Mouse (Mus musculus): ENCODE measurements at regions not wholly inside any gene's neighbourhood (a gene's known extent, or its start where the extent isn't known, plus 50 kb on each side); places are given as distances from the start of the nearest gene placed in this dataset.
A peak's percentile ranks its signal among the peaks of the same experiment; 100 is the strongest.

DNA sequence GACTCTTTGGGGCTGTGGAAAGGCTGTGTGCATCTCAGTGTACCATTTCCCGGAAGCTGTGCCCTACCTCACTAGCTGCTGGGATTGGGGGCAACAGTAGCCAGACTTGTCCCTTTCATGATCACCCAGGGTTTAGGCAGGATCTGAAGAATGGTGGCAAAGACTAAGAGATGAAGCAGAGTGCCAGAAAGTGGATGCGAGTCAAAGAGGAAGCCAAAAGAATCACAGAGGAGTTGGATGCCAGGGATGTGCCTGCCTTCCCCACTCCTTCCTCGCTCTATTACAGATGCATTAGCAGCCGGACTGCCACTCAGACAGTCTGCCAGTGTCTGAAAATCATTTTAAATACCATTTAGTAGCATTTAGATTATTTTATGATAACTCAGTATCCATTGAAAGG, 271.5 kb upstream of the Slc24a2 start:
- DNase-seq = no peak

DNA sequence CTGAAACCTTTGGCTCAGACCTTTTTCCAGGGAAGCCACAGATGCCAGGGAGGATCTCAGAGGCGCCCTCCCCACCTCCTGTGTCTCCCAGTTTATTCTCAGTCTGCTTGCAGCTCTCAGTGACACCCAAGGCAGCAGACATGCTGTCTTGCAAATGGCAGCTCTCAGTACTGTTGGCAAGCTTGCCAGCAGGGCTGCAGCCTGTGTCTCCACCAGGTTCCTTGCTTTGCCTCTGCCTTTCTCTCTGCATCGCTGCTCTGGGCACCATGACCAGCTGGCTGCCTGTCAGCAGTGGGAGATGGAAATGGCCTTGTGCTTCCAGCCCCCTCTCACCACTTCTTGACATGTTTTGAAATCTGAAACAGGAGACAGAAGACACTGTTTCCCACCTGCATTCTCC, 270.2 kb upstream of the Slc24a2 start:
- no peak for DNase-seq

DNA sequence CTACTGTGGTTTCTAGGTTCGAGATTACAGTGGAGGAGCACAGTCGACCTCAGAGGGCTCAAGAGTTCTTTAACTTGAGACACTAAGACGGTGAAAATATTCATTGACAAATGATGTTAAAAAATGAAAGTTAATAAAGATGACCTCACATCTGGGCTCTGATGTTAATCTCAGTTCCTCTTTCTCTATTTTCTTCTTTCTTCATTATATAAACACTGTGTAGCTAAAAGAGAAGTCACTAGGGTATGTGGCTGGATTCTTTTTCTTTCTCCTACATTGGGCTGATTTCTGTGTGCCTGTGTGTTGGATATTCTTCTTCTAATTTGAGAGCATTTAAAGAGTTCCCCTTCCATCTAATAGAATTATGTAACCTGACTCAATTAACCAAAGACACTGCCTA, 257.5 kb upstream of the Slc24a2 start:
- DNase-seq = no peak

DNA sequence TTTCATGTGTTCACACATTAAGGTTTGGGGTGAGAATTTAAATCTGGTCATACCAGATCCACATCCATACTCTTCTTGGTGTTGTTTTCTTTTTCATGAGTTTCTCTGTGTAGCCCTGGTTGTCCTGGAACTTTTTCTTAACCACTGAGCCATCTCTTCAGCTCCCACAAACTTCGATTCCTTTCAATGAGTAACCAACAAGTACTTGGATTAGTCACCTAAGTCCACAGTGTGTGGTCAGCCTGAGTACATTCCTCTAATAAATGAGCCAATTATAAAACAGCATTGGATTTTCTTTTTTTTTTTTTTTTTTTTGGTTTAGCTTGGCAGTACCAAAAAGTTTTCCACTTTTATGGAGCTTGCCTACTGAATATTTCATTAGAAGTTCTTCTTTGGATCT, 245.3 kb upstream of the Slc24a2 start:
- no peak for DNase-seq

DNA sequence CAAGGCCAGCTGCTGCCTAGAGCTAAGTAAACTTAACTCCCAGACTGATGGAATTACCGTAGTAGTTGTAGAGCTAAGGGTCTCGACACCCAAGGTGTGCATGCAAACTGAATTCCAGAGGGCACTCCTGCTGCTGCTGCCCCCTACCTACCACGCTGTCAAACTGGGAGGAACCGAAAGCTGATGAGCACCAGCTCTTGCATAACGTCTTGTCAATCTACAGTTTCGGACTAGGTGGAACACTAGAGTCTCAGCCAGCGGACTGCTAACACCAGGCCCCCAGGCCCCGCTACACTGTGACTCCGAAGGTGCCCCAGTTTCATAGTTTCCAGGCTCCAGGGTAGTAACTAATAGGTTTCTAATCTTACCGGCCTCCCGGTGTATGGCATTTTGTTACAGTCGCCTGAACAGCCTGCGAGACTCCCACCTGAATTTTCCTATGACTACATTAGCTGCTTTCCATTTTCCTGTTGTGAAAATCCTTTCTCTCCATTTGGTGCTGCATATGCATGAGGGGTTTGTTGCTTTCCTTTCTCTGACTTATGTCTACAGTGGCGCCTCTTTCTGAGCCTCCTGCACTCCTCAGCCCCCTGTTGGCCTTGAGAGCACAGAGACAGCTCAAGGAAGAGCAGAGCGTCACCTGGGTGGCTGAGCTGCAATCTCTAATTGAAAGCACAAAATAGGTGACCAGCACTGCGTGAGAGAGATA, 243.2 kb upstream of the Slc24a2 start:
- DNase-seq = no peak

DNA sequence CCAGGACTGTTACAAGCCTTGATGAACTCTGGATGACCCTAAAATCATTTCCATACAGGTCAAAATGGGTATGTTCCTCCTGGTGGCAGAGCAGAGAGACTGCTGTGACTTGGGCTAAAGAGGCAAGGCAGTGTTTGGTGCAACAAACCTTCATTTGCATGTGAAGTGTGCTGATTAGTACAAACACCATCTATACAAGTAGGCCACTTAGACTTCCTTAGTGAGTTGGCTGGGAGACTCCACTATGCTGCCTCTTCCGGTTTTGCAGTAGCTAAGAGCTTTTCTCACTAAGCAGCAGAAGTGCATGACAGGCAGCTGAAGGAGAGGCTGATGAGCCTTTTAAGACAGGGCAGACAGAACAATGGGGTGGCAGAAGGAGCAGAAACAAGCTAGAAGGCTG, 242.5 kb upstream of the Slc24a2 start:
- no peak for DNase-seq

DNA sequence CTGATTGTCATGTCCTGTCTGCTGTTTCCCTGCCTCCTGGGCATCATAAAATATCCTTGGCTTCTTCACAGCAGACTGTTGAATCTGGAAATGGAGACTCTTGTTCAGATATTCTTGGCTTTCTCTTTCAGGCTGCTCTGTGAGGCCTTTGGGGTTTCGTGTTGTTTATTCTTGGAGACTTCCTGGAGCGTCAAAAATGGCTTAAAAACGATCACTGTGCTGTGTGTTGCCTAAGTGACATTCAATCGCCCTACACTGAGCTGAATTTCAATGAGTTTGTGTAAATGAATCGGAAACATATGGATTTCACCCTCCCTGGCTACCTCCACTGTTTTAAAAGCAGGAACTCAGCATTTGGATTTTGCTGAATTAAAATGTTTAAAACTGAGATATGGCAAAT, 241.1 kb upstream of the Slc24a2 start:
- DNase-seq = no peak

DNA sequence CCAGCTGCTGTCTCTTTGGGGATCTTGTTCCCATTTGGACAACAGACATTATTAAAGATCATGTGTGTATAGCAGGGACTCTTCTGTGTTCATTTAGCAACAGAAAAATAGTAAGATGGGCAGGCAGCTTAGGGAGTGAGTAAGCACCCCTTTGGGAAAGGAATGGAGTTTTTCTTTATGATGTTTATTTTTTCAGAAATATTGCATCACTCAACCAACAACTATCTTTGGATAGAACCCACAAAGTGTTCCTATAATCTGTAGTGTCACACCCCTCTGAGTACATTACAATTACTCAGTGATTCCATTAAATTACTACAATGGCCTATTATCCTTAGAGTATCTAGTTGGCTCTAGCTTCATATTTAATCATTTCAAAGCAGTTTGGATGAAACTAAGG, 237.3 kb upstream of the Slc24a2 start:
- DNase-seq = no peak

DNA sequence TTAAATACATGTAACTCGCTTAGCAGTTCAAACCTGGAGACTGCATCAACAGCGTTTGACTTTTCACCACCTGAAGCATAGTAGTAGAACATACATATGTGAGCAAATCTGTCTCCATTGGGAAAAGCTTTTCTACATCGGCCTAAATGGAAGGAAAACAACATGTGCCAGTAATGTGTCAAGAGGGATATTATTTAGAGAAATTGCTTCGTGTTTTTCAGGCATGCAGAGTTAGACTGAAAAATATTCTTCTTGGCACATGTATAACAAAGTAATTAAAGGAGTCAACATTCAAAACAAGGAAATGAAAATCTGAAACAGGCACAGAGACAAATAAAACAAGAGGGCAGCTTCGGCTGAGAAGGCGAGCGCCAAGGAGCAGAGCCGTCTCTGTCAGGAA, 236.7 kb upstream of the Slc24a2 start:
- DNase-seq = no peak

DNA sequence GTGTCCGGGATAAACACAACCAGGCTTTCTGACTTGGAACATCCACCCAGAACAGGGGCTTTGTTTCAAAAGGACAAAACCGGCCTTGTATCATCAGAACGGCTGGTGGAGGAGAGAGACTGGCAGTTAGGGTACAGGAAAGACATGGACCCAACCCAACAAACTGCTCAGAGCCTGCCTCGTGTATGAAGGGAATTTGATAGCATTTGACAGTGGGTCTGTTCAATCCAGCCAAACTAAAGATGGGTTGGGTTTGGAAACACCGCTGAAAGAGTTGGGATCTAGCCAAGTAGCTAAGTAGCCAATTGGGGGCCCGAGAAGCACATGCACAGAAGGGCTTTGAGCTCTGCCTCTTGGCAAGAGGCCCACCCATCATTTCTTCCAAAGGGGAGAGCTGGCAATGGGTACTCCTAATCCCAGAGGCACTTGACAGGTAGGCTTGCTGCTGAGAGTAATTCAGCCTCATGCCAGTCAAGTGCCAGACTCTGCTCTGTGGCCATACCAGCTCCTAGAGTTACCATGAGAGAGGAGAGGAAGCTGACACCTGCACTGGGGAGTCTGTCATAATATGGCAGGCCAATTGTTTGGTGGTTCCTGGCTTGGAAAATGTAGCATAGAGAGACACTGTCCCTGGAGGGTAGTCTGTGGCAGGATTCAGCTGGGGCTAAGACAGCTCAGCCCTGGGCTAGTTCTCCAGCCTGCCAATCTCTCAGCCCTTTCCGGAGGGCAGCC, 231.1 kb upstream of the Slc24a2 start:
- DNase-seq = peak; percentile 10 to 21

DNA sequence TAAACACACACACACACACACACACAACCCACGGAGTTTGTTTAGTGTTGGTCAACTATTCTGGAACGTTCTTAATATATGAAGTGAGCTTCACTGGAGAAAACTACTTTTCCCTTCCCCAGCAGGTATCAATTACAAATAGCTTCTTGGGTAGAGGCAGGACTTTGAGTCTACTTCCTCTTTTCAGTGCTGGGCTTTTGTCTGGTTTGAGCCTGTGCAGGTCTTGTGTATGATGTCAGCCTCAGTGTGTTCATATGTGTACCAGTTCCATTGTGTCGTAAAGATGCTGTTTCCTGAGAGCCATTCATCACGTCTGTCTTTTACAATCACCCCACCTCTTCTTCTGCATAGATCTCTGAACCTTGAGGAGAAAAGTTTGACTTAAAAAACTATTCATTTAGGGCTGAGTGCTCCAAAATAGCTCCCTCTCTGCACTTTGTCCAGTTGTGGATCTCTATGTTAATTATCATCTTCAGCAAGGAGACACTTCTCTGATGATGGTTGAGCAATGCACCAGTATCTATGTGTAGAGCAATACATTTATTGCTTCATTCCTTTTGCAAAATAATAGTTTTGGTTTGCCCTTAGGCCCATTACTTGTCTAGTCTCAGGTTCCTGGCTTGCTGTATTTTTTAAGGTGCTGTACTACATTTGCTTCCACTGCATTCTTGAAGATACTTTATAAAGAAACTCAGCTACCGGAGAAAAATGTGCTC, 225.7 kb upstream of the Slc24a2 start:
- DNase-seq = no peak

DNA sequence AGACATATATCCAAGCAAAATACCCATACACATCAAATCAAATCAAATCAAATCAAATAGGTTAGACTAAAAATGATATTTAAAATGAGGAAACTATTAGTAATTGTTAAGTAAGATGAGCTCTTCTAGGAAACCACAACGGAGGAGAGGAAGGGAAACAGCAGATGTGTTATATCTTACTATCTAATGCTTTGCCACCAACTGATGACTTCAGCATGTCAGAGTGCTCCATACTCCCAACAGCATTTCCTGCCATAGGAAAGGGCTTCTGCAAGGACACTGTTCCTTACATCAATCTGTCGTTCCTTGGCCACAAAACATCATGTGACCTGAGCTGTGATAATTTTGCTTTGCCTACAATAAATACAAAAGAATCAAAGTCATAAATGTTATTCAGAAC, 221.8 kb upstream of the Slc24a2 start:
- DNase-seq = no peak

DNA sequence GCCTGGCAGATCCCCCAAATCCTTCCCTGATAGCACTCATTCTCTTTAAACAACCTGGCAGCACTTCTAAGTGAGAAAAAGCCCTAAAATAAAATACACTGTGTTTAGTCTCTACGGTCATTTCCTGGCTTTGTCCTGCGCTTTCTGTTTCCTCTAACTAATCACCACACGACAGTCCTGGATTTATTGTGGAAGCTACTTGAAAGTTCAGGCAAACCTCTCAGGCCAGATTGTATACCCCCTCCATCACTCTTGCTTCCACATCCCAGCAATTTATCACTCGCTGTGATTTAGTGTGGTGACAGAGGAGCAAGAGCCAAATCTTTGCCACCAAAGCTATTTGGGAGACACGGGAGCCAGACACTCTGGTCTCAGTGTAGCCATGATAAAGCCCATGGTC, 221.0 kb upstream of the Slc24a2 start:
- no peak for DNase-seq

DNA sequence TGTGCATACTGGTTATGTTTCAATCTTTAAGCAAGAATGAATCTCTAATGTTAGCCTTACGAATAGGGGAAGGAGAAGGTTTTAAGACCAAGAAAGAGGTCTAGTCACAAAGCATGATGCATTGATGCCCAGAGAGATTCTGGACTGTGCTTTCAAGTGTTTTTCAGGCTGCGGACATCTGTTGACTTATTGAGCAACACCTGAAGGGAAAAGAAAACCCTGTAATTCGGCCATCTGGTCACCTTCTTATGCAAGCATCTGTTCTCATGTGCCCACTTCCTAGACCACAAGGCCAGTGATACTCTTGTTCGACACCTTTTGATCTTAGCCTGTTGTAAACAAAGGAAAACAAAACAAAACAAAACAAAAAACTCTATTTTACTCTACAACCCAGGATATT, 218.1 kb upstream of the Slc24a2 start:
- DNase-seq = peak in 1 of 2 experiments; percentile 4

DNA sequence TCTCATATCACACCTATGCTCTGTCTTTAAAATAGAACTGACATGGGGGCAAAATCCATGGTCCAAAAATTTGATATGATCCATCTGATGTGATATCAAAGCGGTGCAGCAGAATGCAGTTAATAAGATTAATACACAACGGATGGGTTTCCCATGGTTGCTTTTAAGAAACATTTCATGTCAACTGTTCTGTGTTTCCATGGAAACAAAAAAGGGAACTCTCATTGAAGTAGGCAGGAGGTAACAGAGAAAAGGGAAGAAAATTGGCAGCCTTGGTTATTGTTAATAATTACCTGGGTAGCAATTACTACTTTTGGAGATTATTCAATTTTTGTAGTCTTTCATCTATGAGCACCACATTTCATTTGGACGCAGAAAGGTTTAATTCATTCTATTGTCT, 216.6 kb upstream of the Slc24a2 start:
- DNase-seq = no peak

DNA sequence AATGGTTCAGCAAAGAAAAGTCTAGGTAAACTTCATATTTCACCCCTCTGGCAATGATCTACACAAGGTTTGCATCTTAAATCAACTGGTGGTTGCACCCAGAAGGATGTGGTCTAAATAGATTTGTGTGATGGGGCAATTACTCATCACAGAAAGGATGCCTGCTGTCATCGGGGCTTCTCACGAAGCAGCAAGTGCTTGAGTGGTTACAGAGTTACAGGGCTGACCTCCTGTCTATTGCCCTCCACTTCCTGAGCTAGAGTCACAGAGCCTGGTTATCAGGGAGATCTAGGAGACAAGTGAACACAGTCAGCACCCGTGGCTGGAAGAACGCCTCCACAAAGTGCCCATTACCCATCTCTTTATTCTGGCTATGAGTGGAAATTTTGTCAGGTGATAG, 203.9 kb upstream of the Slc24a2 start:
- no peak for DNase-seq

DNA sequence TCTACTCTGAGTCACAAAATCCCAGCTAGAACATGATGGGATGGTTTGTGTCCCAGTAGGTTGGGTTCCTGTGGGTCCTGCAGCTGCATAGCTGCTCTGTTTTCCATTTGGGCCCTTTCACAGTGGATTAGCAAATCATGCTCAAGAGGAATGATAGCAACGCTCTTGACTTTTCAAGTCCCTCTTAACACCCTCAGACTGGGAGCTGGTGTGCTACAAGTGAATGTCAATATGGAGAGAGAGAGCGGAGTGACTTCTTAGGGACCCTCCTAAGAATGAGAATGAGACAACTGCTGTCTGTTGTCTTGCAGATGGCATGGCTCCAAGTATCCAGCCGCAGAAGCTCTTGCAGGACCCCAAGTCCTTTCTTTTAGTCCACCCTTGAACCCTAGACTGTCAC, 198.1 kb upstream of the Slc24a2 start:
- no peak for DNase-seq

DNA sequence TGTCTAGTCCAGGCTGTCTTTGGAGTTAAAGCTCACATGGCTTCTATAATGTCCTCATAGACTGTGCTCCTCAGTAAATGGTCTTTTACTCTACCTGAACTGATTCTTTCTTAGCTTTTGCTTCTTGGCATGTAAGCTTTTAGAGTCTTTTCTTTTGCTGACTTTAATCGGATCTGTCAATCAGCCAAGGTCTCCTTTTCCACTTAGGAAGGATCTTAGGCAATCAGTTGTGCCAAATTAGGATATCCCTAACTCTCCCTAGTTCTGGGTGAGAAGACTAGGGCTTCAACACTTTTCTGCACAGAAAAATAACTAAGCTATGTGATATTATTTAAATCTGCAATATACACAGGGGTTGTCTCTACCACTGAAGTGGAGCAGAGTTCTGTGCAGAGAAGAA, 193.8 kb upstream of the Slc24a2 start:
- no peak for DNase-seq

DNA sequence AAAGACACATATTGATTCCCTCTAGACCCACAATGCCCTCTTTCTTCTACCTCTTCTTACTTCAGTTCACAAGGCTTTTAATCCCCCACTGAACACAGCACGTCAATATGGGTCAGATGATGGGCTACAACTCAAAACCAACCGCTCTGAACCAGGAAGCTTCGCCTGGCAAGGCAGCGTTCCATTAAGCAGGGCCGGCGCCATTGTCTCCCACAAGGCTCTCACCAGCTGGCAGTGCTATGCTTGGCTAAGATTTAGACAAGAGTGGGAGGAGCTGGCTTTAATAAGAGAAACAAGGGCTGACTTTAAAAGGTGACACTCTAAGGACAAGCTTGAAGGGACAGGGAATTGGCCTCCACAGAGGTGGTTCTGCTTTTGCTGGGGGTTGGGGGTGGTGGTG, 192.3 kb upstream of the Slc24a2 start:
- peak in 1 of 2 experiments; percentile 5 for DNase-seq

DNA sequence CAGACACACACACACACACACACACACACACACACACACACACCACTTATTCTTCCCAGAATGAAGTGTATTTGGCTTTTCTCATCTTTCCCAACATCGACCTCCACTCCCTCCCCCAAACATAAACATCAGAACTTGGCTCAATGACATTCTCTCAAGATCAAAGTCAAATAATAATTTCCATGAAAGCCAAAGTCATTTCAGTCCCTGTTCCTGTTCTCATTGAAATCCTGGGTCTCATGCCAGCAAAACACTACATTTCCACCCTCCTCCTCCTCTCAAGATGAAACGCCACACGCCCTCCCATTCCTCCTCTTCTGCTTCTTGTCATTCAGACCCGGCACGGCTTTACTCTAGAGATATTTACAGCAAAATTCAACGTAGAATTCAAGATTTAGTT, 173.1 kb upstream of the Slc24a2 start:
- no peak for DNase-seq

DNA sequence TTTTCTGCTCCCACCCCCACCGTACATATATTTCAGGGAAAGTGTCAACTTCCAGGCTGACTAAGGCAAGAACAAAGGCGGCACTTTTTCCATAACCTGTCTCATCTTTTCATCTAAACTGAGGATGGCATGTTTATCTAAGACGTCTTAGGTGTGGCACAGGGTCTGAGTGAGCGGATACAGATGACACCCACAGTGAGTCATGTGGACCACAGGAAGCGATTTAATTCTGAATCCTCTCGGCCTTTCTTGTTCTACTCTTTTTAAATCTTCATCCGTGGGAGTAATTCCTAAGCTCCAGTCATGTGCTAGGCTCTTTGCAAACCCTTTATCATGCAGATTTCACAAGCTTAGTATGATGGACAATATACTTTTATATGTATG, 171.9 kb upstream of the Slc24a2 start:
- DNase-seq = peak in 1 of 2 experiments; percentile 13

DNA sequence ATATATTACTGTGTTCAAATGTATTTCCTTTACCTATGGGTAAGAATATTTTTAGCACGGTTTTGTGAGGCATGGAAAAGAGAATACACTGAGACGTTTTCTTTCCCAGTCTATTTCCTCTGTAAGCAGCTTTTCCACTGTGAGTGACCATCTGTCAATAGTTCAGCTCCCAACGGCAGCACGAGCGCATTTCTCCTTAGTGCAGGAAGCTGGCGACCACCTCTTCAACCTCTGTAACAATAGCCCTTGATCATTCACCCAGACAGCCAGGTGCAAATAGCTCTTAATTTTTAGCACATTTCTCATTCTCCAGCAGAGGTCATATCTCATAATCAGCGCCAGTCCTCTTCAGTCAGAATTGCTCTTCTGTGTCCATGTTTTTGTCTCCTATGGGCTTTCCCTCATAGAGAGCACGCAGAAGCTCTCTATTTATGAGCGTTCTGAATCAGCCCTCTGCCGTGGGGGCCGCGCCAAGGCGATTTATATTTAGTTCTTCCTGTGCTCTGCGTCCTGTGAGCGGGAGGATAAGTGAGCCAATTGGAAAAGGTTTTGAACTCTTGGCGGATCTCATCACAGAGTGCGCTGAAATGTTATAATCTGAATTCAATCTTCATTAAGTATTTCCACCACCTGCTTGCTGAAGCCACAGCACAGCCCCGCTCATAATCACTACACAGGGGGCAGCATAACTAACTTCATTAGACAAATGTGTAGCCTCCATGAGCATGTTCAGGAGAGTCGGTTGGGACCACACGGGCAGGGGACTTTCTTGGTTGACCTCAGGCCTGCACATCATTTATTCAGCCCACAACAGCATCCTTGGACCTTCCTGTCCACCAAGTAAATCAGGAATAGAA, 171.3 kb upstream of the Slc24a2 start:
- DNase-seq = peak; percentile 73

DNA sequence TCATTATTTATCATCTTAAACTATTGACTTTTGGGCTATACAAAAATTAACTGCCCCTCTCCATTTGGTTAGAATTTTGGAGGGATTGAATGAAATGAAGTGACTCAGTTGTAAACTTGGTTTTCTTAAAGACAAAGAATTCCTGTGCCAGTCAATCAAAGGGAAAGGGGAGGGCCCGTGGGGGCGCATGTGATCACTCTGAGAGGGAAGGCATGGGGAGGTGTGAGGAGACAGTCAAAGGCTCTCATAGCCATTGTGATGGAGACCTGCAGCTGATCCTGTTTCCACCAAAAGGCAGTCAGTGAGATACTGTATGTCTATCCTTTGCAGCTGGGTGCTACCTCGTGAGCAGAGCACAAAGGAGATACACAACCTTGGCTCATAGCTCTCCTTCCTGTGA, 156.6 kb upstream of the Slc24a2 start:
- DNase-seq = no peak
